Mouse (Mus musculus) kidney, adult 2 months (tissue): ENCODE results near the gene Gm13695.

Experiments used
- CTCF ChIP-seq: fragments of 200-500 bp; conservative IDR thresholded peaks from 2 replicates; pipeline ENCODE4 v1.5.1; 2011; ENCODE audit warnings: low read depth, mild to moderate bottlenecking, control low read depth, low read length, moderate library complexity, mixed read lengths; ENCODE audit not compliant: insufficient read depth, insufficient read length
- POLR2A ChIP-seq: fragments of 200-500 bp; IDR thresholded peaks from one replicate; pipeline ENCODE4 v1.6.1; 2011; ENCODE audit warnings: low read depth, low read length, control low read depth

DNA sequence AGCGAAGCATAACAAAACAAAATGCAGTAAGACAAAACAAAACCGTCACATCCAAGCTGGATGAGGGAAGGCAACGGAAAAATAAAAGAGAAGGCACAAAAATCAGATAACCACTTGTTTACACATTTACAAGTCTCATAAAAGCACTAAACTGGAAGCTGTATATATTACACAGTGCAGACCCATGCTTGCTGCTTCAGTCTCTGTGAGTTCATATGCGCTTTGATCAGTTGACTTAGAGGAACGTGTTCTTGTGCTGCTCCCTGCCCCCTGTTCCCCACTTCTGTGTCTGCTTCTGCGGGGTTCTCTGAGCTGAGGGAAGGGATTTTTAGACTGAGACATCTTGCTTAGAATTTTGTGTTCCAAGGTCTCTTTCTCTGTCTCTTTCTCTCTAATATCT, 47.5 kb downstream of the Gm13695 start:
- TF ChIP-seq CTCF (no peak), POLR2A (no peak)
